Mouse (Mus musculus) liver, embryonic 13.5 days (tissue): ENCODE data around the gene Psmb5. TPM values are rescaled to one million over a fixed set of nuclear protein-coding genes. Genes with fewer than 3 reads are reported as not detected.
"Not testable (repeated sequence)": the region's sequence is repeated elsewhere in the genome, so short reads cannot be mapped to it uniquely, and the experiment has no call there.

ENCODE experiments used
- ATAC-seq: fragments of 200-750 bp; cut with Nextera tagmentation; 2 replicates; pipeline ENCODE4 v1.8.0; 2017; ENCODE audit warnings: low read depth, mild to moderate bottlenecking, moderate number of reproducible peaks, moderate library complexity
- DNase-seq: peaks from one replicate; pipeline ENCODE4 v3.0.0; 2022
- H3K27ac ChIP-seq: fragments of 300-500 bp; sonication (generic); 2 replicates; pipeline ENCODE4 v1.5.1; 2015; ENCODE audit warnings: moderate library complexity, mild to moderate bottlenecking, inconsistent platforms
- H3K27me3 ChIP-seq: fragments of 300-500 bp; sonication (generic); 2 replicates; pipeline ENCODE4 v1.6.1; 2015; ENCODE audit warnings: mild to moderate bottlenecking, inconsistent platforms
- H3K36me3 ChIP-seq: fragments of 300-500 bp; sonication (generic); 2 replicates; pipeline ENCODE4 v1.6.1; 2015; ENCODE audit warnings: mild to moderate bottlenecking, inconsistent platforms
- H3K4me1 ChIP-seq: fragments of 300-500 bp; sonication (generic); replicated peaks from 2 replicates; pipeline ENCODE4 v1.6.1; 2015; ENCODE audit warnings: inconsistent platforms
- H3K4me2 ChIP-seq: fragments of 300-500 bp; sonication (generic); 2 replicates; pipeline ENCODE4 v1.6.1; 2015; ENCODE audit warnings: inconsistent platforms, mild to moderate bottlenecking, moderate library complexity
- H3K4me3 ChIP-seq: fragments of 300-500 bp; sonication (generic); replicated peaks from 2 replicates; pipeline ENCODE4 v1.5.1; 2015; ENCODE audit warnings: mild to moderate bottlenecking, inconsistent platforms
- H3K9ac ChIP-seq: fragments of 300-500 bp; sonication (generic); 2 replicates; pipeline ENCODE4 v1.6.1; 2015; ENCODE audit warnings: mild to moderate bottlenecking, inconsistent platforms
- H3K9me3 ChIP-seq: fragments of 300-500 bp; sonication (generic); replicated peaks from 2 replicates; pipeline ENCODE4 v1.6.1; 2016; ENCODE audit warnings: inconsistent platforms
- WGBS: fragments of 180-500 bp; shearing (Covaris S2); methylation state at CpG from one replicate; pipeline ENCODE4 v1.1.7; 2015; ENCODE audit not compliant: insufficient replicate concordance; 5-methylcytosine and 5-hydroxymethylcytosine counted together
- polyA plus RNA-seq: library from polyadenylated mRNA; unstranded; fragments of >200 nt; fragmentation: Nextera tagmentation; extraction: Ambion mirVana; gene quantifications from 2 replicates; pipeline ENCODE4 v1.2.1, GENCODE M21; 2015

The Psmb5 gene
- polyA plus RNA-seq, 1 experiment from 2014 or later: 266 TPM

- WGBS: 75% methylated on average over 2 of the region's 2 CpGs
- no peak overlapping the region for H3K4me2 ChIP-seq
- no peak overlapping the region for H3K9ac ChIP-seq
- H3K27ac ChIP-seq: no peak overlapping the region
- no peak overlapping the region for H3K4me3 ChIP-seq
- H3K36me3 ChIP-seq: peaks cover 17% of the 10 kb centered on the region
- peaks cover 26% of the 10 kb centered on the region for H3K27me3 ChIP-seq
- ATAC-seq (no peak), DNase-seq (no peak)
- H3K9me3 ChIP-seq: no peaks in the 10 kb centered on the region
- no peaks in the 10 kb centered on the region; the same call in 1 of the 2 replicates for H3K4me1 ChIP-seq
Measured at GRCm38 (mm10) chr14:54629797-54630196, 12.0 kb upstream of the Psmb5 start.

DNA sequence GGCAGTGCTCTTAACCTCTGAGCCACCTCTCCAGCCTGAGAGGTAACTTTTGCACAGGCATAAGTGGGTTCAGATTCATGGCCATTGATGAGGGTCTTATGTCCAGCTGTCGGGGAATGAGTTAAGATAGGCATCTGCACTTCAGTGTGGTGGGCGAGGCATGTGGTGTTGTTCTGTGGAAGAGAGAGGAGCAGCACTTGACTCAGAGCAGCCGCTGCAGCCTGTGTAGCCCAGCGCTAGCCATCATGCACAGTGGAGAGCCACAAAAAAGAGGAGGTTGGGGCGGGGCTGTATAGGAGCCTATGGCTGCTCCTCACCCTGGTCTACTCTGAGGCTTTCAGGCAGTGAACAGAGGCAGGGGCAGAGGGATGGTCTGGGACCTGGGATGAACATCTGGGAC is 10.3 kb upstream of the Psmb5 start:
- peaks cover 28% of the 10 kb centered on the region for H3K27me3 ChIP-seq
- DNase-seq: no peak
- 53% methylated on average over 5 of the region's 5 CpGs for WGBS

DNA sequence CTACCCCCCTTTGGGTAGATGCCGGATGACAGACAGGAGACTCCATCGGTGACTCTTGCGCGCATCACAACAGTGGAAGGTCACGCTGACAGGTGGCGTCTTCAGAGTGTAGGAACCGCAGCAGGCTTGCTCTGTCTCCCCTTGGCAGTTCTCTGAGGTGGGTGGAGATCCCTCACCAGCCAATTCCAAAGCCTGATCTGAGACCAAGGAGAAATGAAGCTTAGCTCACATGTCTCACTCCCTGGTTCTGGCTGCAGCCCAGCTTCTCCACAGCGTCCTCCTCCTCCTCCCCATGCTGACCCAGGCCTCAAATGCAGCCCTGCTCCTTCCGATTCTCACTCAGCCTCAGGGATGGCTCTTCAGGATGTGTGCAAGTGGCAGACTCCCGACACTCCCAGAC is 7.2 kb upstream of the Psmb5 start:
- Histone ChIP-seq H3K27me3 (peaks cover 28% of the 10 kb centered on the region), H3K36me3 (no peaks in the 10 kb centered on the region), H3K27ac (no peak overlapping the region), H3K4me1 (peaks cover 16% of the 10 kb centered on the region), H3K4me2 (no peak overlapping the region), H3K4me3 (no peak overlapping the region), H3K9ac (no peak overlapping the region), H3K9me3 (no peaks in the 10 kb centered on the region)
- DNase-seq (no peak), ATAC-seq (no peak)
- WGBS: 79% methylated on average over 10 of the region's 10 CpGs

More for the DNA sequence above, 10.3 kb upstream of the Psmb5 start:
- Histone ChIP-seq H3K4me3 (no peak overlapping the region), H3K4me2 (no peak overlapping the region), H3K36me3 (peaks cover 11% of the 10 kb centered on the region), H3K9me3 (no peaks in the 10 kb centered on the region), H3K4me1 (peaks cover 8% of the 10 kb centered on the region), H3K27ac (no peak overlapping the region), H3K9ac (no peak overlapping the region)
- ATAC-seq: no peak

DNA sequence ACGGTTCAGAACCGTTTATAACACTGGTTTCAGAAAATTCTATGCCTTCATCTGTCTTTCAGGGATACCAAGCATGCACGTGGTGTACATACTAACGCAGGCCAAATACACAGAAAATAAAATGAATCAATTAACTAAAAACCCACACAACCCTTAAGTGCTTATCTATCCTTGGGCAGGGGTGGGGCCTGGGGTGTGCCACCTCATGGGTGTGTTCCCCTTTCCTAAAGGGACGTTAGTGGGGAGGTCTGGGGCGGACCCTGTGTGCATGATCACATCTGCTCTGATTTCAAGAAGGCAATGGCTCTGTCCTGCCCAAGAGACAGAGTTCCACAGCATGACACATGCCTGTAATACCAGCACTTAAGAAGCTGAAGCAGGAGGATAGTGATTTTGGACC is 5.5 kb upstream of the Psmb5 start:
- Histone ChIP-seq H3K4me2 (no peak overlapping the region), H3K27ac (no peak overlapping the region), H3K9me3 (no peaks in the 10 kb centered on the region), H3K27me3 (peaks cover 25% of the 10 kb centered on the region), H3K4me1 (peaks cover 16% of the 10 kb centered on the region), H3K9ac (no peak overlapping the region), H3K36me3 (no peaks in the 10 kb centered on the region), H3K4me3 (no peak overlapping the region)
- WGBS: 50% methylated on average over 6 of the region's 6 CpGs
- ATAC-seq (peak; percentile 69), DNase-seq (no peak)

GRCm38 (mm10) chr14:54621133-54621532 is 3.3 kb upstream of the Psmb5 start, which contains the start of gene Psmb11:
Psmb11 (plus strand) TSS chr14:54621433.
- peaks cover 15% of the 10 kb centered on the region for H3K27me3 ChIP-seq
- no peak within 1 kb of the TSS for H3K4me3 ChIP-seq
- peaks cover 4% of the 10 kb centered on the region for H3K36me3 ChIP-seq
- H3K27ac ChIP-seq: no peak within 1 kb of the TSS
- H3K9ac ChIP-seq: no peak within 1 kb of the TSS
- H3K4me2 ChIP-seq: no peak within 1 kb of the TSS
- WGBS: 66% methylated on average over 1 of the region's 1 CpGs
- no peak for DNase-seq
- ATAC-seq: no peak
- peaks cover 27% of the 10 kb centered on the region for H3K4me1 ChIP-seq
- no peaks in the 10 kb centered on the region for H3K9me3 ChIP-seq

GRCm38 (mm10) chr14:54617152-54617896 is 498 bp downstream of the Psmb5 start:
- H3K27ac ChIP-seq: peak overlapping the region; percentile 80
- peak overlapping the region; percentile 88 for H3K4me3 ChIP-seq
- peak overlapping the region; percentile 92 for H3K9ac ChIP-seq
- H3K27me3 ChIP-seq: no peaks in the 10 kb centered on the region
- H3K9me3 ChIP-seq: no peaks in the 10 kb centered on the region
- peak; percentile 61 for ATAC-seq
- 1% methylated on average over 38 of the region's 38 CpGs for WGBS
- H3K36me3 ChIP-seq: peaks cover 33% of the 10 kb centered on the region
- no peak for DNase-seq
- H3K4me1 ChIP-seq: peaks cover 22% of the 10 kb centered on the region
- H3K4me2 ChIP-seq: peak overlapping the region; percentile 82

- Histone ChIP-seq H3K4me3 (peak overlapping the region; percentile 88), H3K36me3 (peaks cover 42% of the 10 kb centered on the region), H3K9ac (no peak overlapping the region), H3K27me3 (no peaks in the 10 kb centered on the region), H3K4me1 (peaks cover 22% of the 10 kb centered on the region), H3K9me3 (no peaks in the 10 kb centered on the region), H3K4me2 (peak overlapping the region; percentile 82), H3K27ac (peak overlapping the region; percentile 39)
- ATAC-seq: no peak
- DNase-seq: no peak
- 83% methylated on average over 16 of the region's 16 CpGs for WGBS
Measured at GRCm38 (mm10) chr14:54616226-54616825, 1.5 kb downstream of the Psmb5 start.

GRCm38 (mm10) chr14:54614130-54614529 is 3.7 kb downstream of the Psmb5 start:
- WGBS: 86% methylated on average over 16 of the region's 16 CpGs
- H3K27me3 ChIP-seq, H3K9me3 ChIP-seq, DNase-seq, ATAC-seq, H3K27ac ChIP-seq, H3K4me2 ChIP-seq, H3K4me3 ChIP-seq, H3K9ac ChIP-seq: not testable (repeated sequence)
- H3K36me3 ChIP-seq: peaks cover 45% of the 10 kb centered on the region
- H3K4me1 ChIP-seq: peaks cover 22% of the 10 kb centered on the region

- H3K36me3 ChIP-seq: peaks cover 36% of the 10 kb centered on the region
- no peaks in the 10 kb centered on the region for H3K27me3 ChIP-seq
- H3K4me2 ChIP-seq: no peak overlapping the region
- 80% methylated on average over 6 of the region's 6 CpGs for WGBS
- H3K9me3 ChIP-seq: no peaks in the 10 kb centered on the region
- H3K27ac ChIP-seq: peak overlapping the region; percentile 0; the same call in 1 of the 2 replicates
- DNase-seq (no peak), ATAC-seq (no peak)
- H3K4me3 ChIP-seq: no peak overlapping the region
- H3K9ac ChIP-seq: no peak overlapping the region
- peaks cover 12% of the 10 kb centered on the region for H3K4me1 ChIP-seq
Measured at GRCm38 (mm10) chr14:54610648-54611047, 7.2 kb downstream of the Psmb5 start.

DNA sequence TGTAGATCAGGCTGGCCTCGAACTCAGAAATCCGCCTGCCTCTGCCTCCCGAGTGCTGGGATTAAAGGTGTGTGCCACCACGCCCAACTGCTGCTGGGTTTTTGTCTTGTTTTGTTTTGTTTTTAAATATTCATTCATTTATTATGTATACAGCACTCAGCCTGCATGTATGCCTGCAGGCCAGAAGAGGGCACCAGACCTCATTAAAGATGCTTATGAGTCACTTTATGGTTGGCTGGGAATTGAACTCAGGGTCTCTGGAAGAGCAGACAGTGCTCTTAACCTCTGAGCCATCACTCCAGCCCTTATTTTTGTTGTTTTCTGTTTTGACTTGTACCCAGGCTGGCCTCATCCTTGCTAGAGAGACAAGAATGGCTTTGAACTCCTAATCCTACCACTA is 7.9 kb downstream of the Psmb5 start:
- WGBS: 49% methylated on average over 4 of the region's 4 CpGs
- Histone ChIP-seq H3K27ac (no peak overlapping the region), H3K27me3 (no peaks in the 10 kb centered on the region), H3K36me3 (peaks cover 30% of the 10 kb centered on the region), H3K9ac (no peak overlapping the region), H3K9me3 (no peaks in the 10 kb centered on the region), H3K4me3 (no peak overlapping the region), H3K4me2 (no peak overlapping the region), H3K4me1 (peaks cover 12% of the 10 kb centered on the region)
- DNase-seq (no peak), ATAC-seq (no peak)

- H3K27ac ChIP-seq: no peak overlapping the region; the same call in 1 of the 2 replicates
- H3K4me3 ChIP-seq: no peak overlapping the region
- no peak overlapping the region for H3K4me2 ChIP-seq
- peaks cover 24% of the 10 kb centered on the region for H3K36me3 ChIP-seq
- peaks cover 19% of the 10 kb centered on the region for H3K4me1 ChIP-seq
- no peak overlapping the region for H3K9ac ChIP-seq
- 69% methylated on average over 4 of the region's 4 CpGs for WGBS
- DNase-seq (no peak), ATAC-seq (no peak)
- no peaks in the 10 kb centered on the region for H3K9me3 ChIP-seq
- no peaks in the 10 kb centered on the region for H3K27me3 ChIP-seq
Measured at GRCm38 (mm10) chr14:54609245-54609644, 8.6 kb downstream of the Psmb5 start.
